Mouse (Mus musculus): ENCODE data around the gene Ccdc163. TPM values are rescaled to one million over a fixed set of nuclear protein-coding genes. Genes with fewer than 3 reads are reported as not detected.
"Not testable (repeated sequence)": the region's sequence is repeated elsewhere in the genome, so short reads cannot be mapped to it uniquely, and the experiment has no call there.

The Ccdc163 gene
- polyA plus RNA-seq, 1 experiment from 2014 or later, result 25.1 TPM

GRCm38 (mm10) chr4:116674761-116675160 lies 33.5 kb upstream of the Ccdc163 start:
- H3K4me3 ChIP-seq (ENCODE audit: low read depth, low read length); H3K9me3 ChIP-seq (ENCODE audit: control insufficient read depth, low read length); DNase-seq (ENCODE audit: low spot score); H3K36me3 ChIP-seq (ENCODE audit: control insufficient read depth, insufficient read depth, low read length); H3K27me3 ChIP-seq (replicated peaks; ENCODE audit: control insufficient read depth, insufficient read depth, low read length); ATAC-seq (replicated peaks; ENCODE audit: low FRiP score); H3K4me2 ChIP-seq; H3K27ac ChIP-seq (ENCODE audit: low read depth, low read length); H3K9ac ChIP-seq (ENCODE audit: low read depth, low read length): not testable (repeated sequence)
- 82% methylated on average over 6 of the region's 6 CpGs for WGBS
- peaks cover 11% of the 10 kb centered on the region for H3K4me1 ChIP-seq (replicated peaks; ENCODE audit: control insufficient read depth, insufficient read depth, low read length)

- 74% methylated on average over 3 of the region's 3 CpGs for WGBS
- no peaks in the 10 kb centered on the region for H3K9me3 ChIP-seq (ENCODE audit: control insufficient read depth, low read length)
Measured at GRCm38 (mm10) chr4:116676027-116676426, 32.3 kb upstream of the Ccdc163 start.

GRCm38 (mm10) chr4:116677808-116678207 lies 30.5 kb upstream of the Ccdc163 start:
- H3K4me3 ChIP-seq (ENCODE audit: low read depth, low read length), result no peak overlapping the region
- no peak overlapping the region for H3K9ac ChIP-seq (ENCODE audit: low read depth, low read length)
- H3K4me2 ChIP-seq, result no peak overlapping the region
- ATAC-seq (replicated peaks; ENCODE audit: low FRiP score), result no peak
- no peak overlapping the region for H3K27ac ChIP-seq (ENCODE audit: low read depth, low read length)
- H3K4me1 ChIP-seq (replicated peaks; ENCODE audit: control insufficient read depth, insufficient read depth, low read length), result peaks cover 9% of the 10 kb centered on the region
- no peak for DNase-seq (ENCODE audit: low spot score)
- WGBS, result 53% methylated on average over 1 of the region's 1 CpGs
- H3K9me3 ChIP-seq (ENCODE audit: control insufficient read depth, low read length), result no peaks in the 10 kb centered on the region
- H3K36me3 ChIP-seq (ENCODE audit: control insufficient read depth, insufficient read depth, low read length), result no peaks in the 10 kb centered on the region
- H3K27me3 ChIP-seq (replicated peaks; ENCODE audit: control insufficient read depth, insufficient read depth, low read length), result no peaks in the 10 kb centered on the region

More at GRCm38 (mm10) chr4:116676027-116676426, 32.3 kb upstream of the Ccdc163 start:
- Histone ChIP-seq H3K4me3 (ENCODE audit: low read depth, low read length) (no peak overlapping the region), H3K9ac (ENCODE audit: low read depth, low read length) (no peak overlapping the region), H3K27ac (ENCODE audit: low read depth, low read length) (no peak overlapping the region), H3K36me3 (ENCODE audit: control insufficient read depth, insufficient read depth, low read length) (no peaks in the 10 kb centered on the region), H3K27me3 (replicated peaks; ENCODE audit: control insufficient read depth, insufficient read depth, low read length) (no peaks in the 10 kb centered on the region), H3K4me2 (no peak overlapping the region), H3K4me1 (replicated peaks; ENCODE audit: control insufficient read depth, insufficient read depth, low read length) (peaks cover 11% of the 10 kb centered on the region)
- ATAC-seq (replicated peaks; ENCODE audit: low FRiP score) (no peak), DNase-seq (ENCODE audit: low spot score) (no peak)

- ATAC-seq (replicated peaks; ENCODE audit: low FRiP score), result no peak
- Histone ChIP-seq H3K9me3 (ENCODE audit: control insufficient read depth, low read length) (no peaks in the 10 kb centered on the region), H3K4me3 (ENCODE audit: low read depth, low read length) (no peak overlapping the region), H3K27ac (ENCODE audit: low read depth, low read length) (no peak overlapping the region), H3K36me3 (ENCODE audit: control insufficient read depth, insufficient read depth, low read length) (no peaks in the 10 kb centered on the region), H3K27me3 (replicated peaks; ENCODE audit: control insufficient read depth, insufficient read depth, low read length) (no peaks in the 10 kb centered on the region), H3K4me2 (no peak overlapping the region), H3K9ac (ENCODE audit: low read depth, low read length) (no peak overlapping the region), H3K4me1 (replicated peaks; ENCODE audit: control insufficient read depth, insufficient read depth, low read length) (peaks cover 9% of the 10 kb centered on the region)
- WGBS, result 76% methylated on average over 5 of the region's 5 CpGs
- no peak for DNase-seq (ENCODE audit: low spot score)
Measured at GRCm38 (mm10) chr4:116679141-116679540, 29.2 kb upstream of the Ccdc163 start.

GRCm38 (mm10) chr4:116680521-116680920 lies 27.8 kb upstream of the Ccdc163 start:
- not testable (repeated sequence) for DNase-seq (ENCODE audit: low spot score); H3K27me3 ChIP-seq (replicated peaks; ENCODE audit: control insufficient read depth, insufficient read depth, low read length); H3K36me3 ChIP-seq (ENCODE audit: control insufficient read depth, insufficient read depth, low read length); H3K9ac ChIP-seq (ENCODE audit: low read depth, low read length); H3K4me3 ChIP-seq (ENCODE audit: low read depth, low read length); ATAC-seq (replicated peaks; ENCODE audit: low FRiP score); H3K27ac ChIP-seq (ENCODE audit: low read depth, low read length); H3K9me3 ChIP-seq (ENCODE audit: control insufficient read depth, low read length); H3K4me2 ChIP-seq
- WGBS, result 85% methylated on average over 4 of the region's 4 CpGs
- peaks cover 20% of the 10 kb centered on the region for H3K4me1 ChIP-seq (replicated peaks; ENCODE audit: control insufficient read depth, insufficient read depth, low read length)

GRCm38 (mm10) chr4:116683957-116684356 lies 24.4 kb upstream of the Ccdc163 start:
- Histone ChIP-seq H3K27me3 (replicated peaks; ENCODE audit: control insufficient read depth, insufficient read depth, low read length) (no peaks in the 10 kb centered on the region), H3K36me3 (ENCODE audit: control insufficient read depth, insufficient read depth, low read length) (peaks cover 4% of the 10 kb centered on the region; the same call in 1 of the 2 replicates), H3K9ac (ENCODE audit: low read depth, low read length) (no peak overlapping the region), H3K4me3 (ENCODE audit: low read depth, low read length) (0 out of 2 replicates have a peak overlapping the region, but pooled peaks have one; percentile 5), H3K27ac (ENCODE audit: low read depth, low read length) (no peak overlapping the region), H3K4me2 (peak overlapping the region; percentile 44), H3K9me3 (ENCODE audit: control insufficient read depth, low read length) (no peaks in the 10 kb centered on the region), H3K4me1 (replicated peaks; ENCODE audit: control insufficient read depth, insufficient read depth, low read length) (peaks cover 30% of the 10 kb centered on the region)
- ATAC-seq (replicated peaks; ENCODE audit: low FRiP score), result peak; percentile 16; the same call in 1 of the 2 replicates
- WGBS, result 37% methylated on average over 4 of the region's 4 CpGs
- DNase-seq (ENCODE audit: low spot score), result no peak

GRCm38 (mm10) chr4:116684665-116685064 lies 23.6 kb upstream of the Ccdc163 start:
- WGBS, result 64% methylated on average over 2 of the region's 2 CpGs

GRCm38 (mm10) chr4:116685402-116686061 lies 22.8 kb upstream of the Ccdc163 start, which contains the start of gene Prdx1:
Gene Prdx1 (plus strand): TSS chr4:116685544.
- Histone ChIP-seq H3K4me2 (peak within 1 kb of the TSS; percentile 87), H3K4me1 (replicated peaks; ENCODE audit: control insufficient read depth, insufficient read depth, low read length) (peaks cover 30% of the 10 kb centered on the region), H3K27ac (ENCODE audit: low read depth, low read length) (peak within 1 kb of the TSS; percentile 89), H3K9me3 (ENCODE audit: control insufficient read depth, low read length) (no peaks in the 10 kb centered on the region), H3K36me3 (ENCODE audit: control insufficient read depth, insufficient read depth, low read length) (peaks cover 14% of the 10 kb centered on the region; the same call in 1 of the 2 replicates), H3K9ac (ENCODE audit: low read depth, low read length) (peak within 1 kb of the TSS; percentile 78), H3K4me3 (ENCODE audit: low read depth, low read length) (peak within 1 kb of the TSS; percentile 72), H3K27me3 (replicated peaks; ENCODE audit: control insufficient read depth, insufficient read depth, low read length) (no peaks in the 10 kb centered on the region)
- peak; percentile 98 for DNase-seq (ENCODE audit: low spot score)
- ATAC-seq (replicated peaks; ENCODE audit: low FRiP score), result peak; percentile 86
- WGBS, result under 1% methylated on average over 56 of the region's 56 CpGs

More at GRCm38 (mm10) chr4:116684665-116685064, 23.6 kb upstream of the Ccdc163 start:
- ATAC-seq (replicated peaks; ENCODE audit: low FRiP score) (no peak), DNase-seq (ENCODE audit: low spot score) (no peak)
- Histone ChIP-seq H3K36me3 (ENCODE audit: control insufficient read depth, insufficient read depth, low read length) (peaks cover 9% of the 10 kb centered on the region; the same call in 1 of the 2 replicates), H3K4me3 (ENCODE audit: low read depth, low read length) (peak overlapping the region; percentile 72), H3K27me3 (replicated peaks; ENCODE audit: control insufficient read depth, insufficient read depth, low read length) (no peaks in the 10 kb centered on the region), H3K9me3 (ENCODE audit: control insufficient read depth, low read length) (no peaks in the 10 kb centered on the region), H3K27ac (ENCODE audit: low read depth, low read length) (peak overlapping the region; percentile 89), H3K4me1 (replicated peaks; ENCODE audit: control insufficient read depth, insufficient read depth, low read length) (peaks cover 30% of the 10 kb centered on the region), H3K9ac (ENCODE audit: low read depth, low read length) (peak overlapping the region; percentile 78), H3K4me2 (peak overlapping the region; percentile 87)

GRCm38 (mm10) chr4:116687041-116687440 lies 21.3 kb upstream of the Ccdc163 start:
- H3K9me3 ChIP-seq (ENCODE audit: control insufficient read depth, low read length), result no peaks in the 10 kb centered on the region
- no peak for ATAC-seq (replicated peaks; ENCODE audit: low FRiP score)
- H3K36me3 ChIP-seq (ENCODE audit: control insufficient read depth, insufficient read depth, low read length), result peaks cover 25% of the 10 kb centered on the region
- no peak overlapping the region for H3K27ac ChIP-seq (ENCODE audit: low read depth, low read length)
- no peak for DNase-seq (ENCODE audit: low spot score)
- peak overlapping the region; percentile 72 for H3K4me3 ChIP-seq (ENCODE audit: low read depth, low read length)
- H3K9ac ChIP-seq (ENCODE audit: low read depth, low read length), result peak overlapping the region; percentile 78
- WGBS, result 43% methylated on average over 1 of the region's 1 CpGs
- H3K4me2 ChIP-seq, result peak overlapping the region; percentile 87
- H3K27me3 ChIP-seq (replicated peaks; ENCODE audit: control insufficient read depth, insufficient read depth, low read length), result no peaks in the 10 kb centered on the region
- H3K4me1 ChIP-seq (replicated peaks; ENCODE audit: control insufficient read depth, insufficient read depth, low read length), result peaks cover 30% of the 10 kb centered on the region
